Mouse (Mus musculus): ENCODE data around the gene M1ap.
A peak's percentile ranks its signal among the peaks of the same experiment; 100 is the strongest.

GRCm38 (mm10) chr6:82919520-82919919, 27.2 kb upstream of the M1ap start:
- TF ChIP-seq CTCF (IDR thresholded peaks at IDR 0.05; ENCODE audit: low read depth), result 0 out of 2 replicates have a peak, but pooled peaks have one; percentile 15
- no peak for TF ChIP-seq EP300 (IDR thresholded peaks at IDR 0.05; ENCODE audit: low read depth)
